Mouse (Mus musculus) hindbrain, embryonic 11.5 days (tissue): ENCODE data around the gene Prps1l1. TPM values are rescaled to one million over a fixed set of nuclear protein-coding genes. Genes with fewer than 3 reads are reported as not detected.

Experiments
- ATAC-seq: fragments of 200-750 bp; cut with Nextera tagmentation; 2 replicates; pipeline ENCODE4 v1.8.0; 2017; ENCODE audit warnings: mild to moderate bottlenecking, moderate TSS enrichment, moderate library complexity; ENCODE audit not compliant: low FRiP score
- DNase-seq: peaks from one replicate; pipeline ENCODE4 v3.0.0-alpha.2; 2015; ENCODE audit warnings: low spot score
- H3K27ac ChIP-seq: fragments of 300-500 bp; sonication (generic); 2 replicates; pipeline ENCODE4 v1.5.1; 2014; ENCODE audit warnings: mild to moderate bottlenecking, low read depth, low read length
- H3K27me3 ChIP-seq: fragments of 300-500 bp; sonication (generic); 2 replicates; pipeline ENCODE4 v1.6.1; 2014; ENCODE audit warnings: mild to moderate bottlenecking, low read length, moderate library complexity, mixed read lengths; ENCODE audit not compliant: control insufficient read depth, insufficient read depth
- H3K36me3 ChIP-seq: fragments of 300-500 bp; sonication (generic); 2 replicates; pipeline ENCODE4 v1.6.1; 2014; ENCODE audit warnings: mild to moderate bottlenecking, low read length, moderate library complexity, mixed read lengths; ENCODE audit not compliant: control insufficient read depth, insufficient read depth
- H3K4me1 ChIP-seq: fragments of 300-500 bp; sonication (generic); replicated peaks from 2 replicates; pipeline ENCODE4 v1.6.1; 2014; ENCODE audit warnings: low read length, mixed read lengths; ENCODE audit not compliant: control insufficient read depth, insufficient read depth
- H3K4me2 ChIP-seq: fragments of 300-500 bp; sonication (generic); replicated peaks from 2 replicates; pipeline ENCODE4 v1.6.1; 2014; ENCODE audit warnings: mild to moderate bottlenecking, low read depth, low read length
- H3K4me3 ChIP-seq: fragments of 300-500 bp; sonication (generic); 2 replicates; pipeline ENCODE4 v1.5.1; 2014; ENCODE audit warnings: low read depth, low read length
- H3K9ac ChIP-seq: fragments of 300-500 bp; sonication (generic); 2 replicates; pipeline ENCODE4 v1.6.1; 2014; ENCODE audit warnings: low read depth, low read length
- H3K9me3 ChIP-seq: fragments of 300-500 bp; sonication (generic); 2 replicates; pipeline ENCODE4 v1.6.1; 2016; ENCODE audit warnings: low read length; ENCODE audit not compliant: control insufficient read depth
- WGBS: fragments of 180-500 bp; shearing (Covaris S2); extraction: QIAGEN DNeasy Blood & Tissue Kit; methylation state at CpG from one replicate; pipeline ENCODE4 v1.1.7; 2014; 5-methylcytosine and 5-hydroxymethylcytosine counted together
- polyA plus RNA-seq: library from polyadenylated mRNA; unstranded; fragments of >200 nt; fragmentation: Nextera tagmentation; extraction: Ambion mirVana; gene quantifications from 2 replicates; pipeline ENCODE4 v1.2.1, GENCODE M21; 2014

Prps1l1 gene
- polyA plus RNA-seq, 1 experiment from 2014 or later, result not detected

DNA sequence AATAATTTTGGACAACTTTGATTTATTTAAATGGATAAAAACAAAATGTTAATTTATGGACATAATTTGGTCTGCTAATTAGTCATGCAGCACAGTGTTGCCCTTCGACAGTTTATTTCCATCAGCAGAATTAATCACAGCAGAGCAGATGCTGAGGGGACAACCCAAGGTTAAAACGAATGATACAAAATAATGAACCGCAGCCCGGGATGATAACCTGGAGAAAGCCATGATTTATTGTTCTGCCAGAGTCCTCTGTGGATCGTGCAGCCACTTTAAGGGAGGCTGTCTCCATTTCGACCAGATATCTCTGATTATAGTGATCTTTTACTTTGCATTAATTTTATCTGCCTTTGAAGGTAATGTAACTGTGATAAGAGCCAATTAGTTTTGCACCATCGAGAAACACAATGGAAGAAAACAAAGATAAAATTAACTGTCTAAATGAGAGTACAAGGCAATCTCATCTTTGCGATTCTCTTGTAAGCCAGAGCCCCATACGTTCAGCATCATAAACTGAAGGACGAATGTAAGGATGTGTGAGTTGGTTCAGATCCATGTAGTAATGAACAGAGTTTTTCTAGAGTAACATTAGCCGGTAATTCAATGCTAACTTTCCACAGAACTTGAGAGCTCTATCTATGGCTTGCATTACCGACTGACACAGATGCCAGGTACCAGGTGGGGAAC lies 14.4 kb downstream of the Prps1l1 start:
- Histone ChIP-seq H3K9me3 (no peaks in the 10 kb centered on the region), H3K36me3 (no peaks in the 10 kb centered on the region), H3K9ac (no peak overlapping the region), H3K4me2 (no peak overlapping the region), H3K27me3 (no peaks in the 10 kb centered on the region), H3K4me3 (no peak overlapping the region), H3K27ac (no peak overlapping the region), H3K4me1 (no peaks in the 10 kb centered on the region)
- peak; percentile 57; the same call in 1 of the 2 replicates for ATAC-seq
- WGBS, result 74% methylated on average over 12 of the region's 12 CpGs
- DNase-seq, result no peak

DNA sequence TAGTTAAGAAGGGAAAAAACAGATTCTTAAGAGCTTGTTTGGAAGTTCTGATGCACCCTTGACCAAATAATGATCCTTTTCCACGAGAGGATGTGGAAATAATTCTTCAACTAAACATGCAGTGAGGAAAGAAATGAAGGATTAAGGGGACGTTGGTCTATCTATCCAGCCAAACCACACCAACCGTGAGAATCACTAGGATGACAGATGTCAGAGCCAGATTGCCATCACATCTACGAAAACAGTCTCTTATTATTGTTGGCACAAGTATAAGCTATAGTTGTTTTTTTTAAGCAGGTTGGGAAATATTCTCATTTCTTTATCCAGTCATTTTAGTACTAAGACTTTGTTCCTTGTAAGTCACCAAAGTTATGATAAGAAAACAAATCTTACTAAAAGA lies 15.8 kb downstream of the Prps1l1 start:
- H3K36me3 ChIP-seq, result no peaks in the 10 kb centered on the region
- H3K9ac ChIP-seq, result no peak overlapping the region
- H3K4me2 ChIP-seq, result no peak overlapping the region
- H3K9me3 ChIP-seq, result no peaks in the 10 kb centered on the region
- no peaks in the 10 kb centered on the region for H3K27me3 ChIP-seq
- H3K4me1 ChIP-seq, result no peaks in the 10 kb centered on the region
- DNase-seq (no peak), ATAC-seq (no peak)
- no peak overlapping the region for H3K27ac ChIP-seq
- 70% methylated on average over 4 of the region's 4 CpGs for WGBS
- no peak overlapping the region for H3K4me3 ChIP-seq

DNA sequence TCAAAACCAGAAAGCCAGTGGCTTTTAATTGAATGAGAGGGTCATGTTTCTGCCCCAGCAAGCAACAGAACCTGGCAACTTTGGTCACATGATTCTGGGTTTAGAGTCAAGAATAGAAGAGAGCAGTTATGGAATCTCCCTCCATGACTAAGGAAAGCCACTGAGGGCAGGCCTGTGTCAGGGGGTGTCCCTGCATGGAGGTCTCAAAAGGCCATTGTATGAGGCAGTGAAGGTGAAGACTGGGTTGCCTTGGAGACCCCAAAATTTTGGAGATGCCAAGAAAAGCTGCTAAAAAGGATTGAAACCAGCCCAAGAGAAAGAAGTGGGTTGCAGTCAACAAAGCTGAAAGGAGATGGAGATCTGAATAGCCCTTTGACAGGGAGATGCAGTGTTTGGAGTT lies 21.2 kb downstream of the Prps1l1 start:
- no peak overlapping the region for H3K4me2 ChIP-seq
- no peak overlapping the region for H3K9ac ChIP-seq
- H3K4me1 ChIP-seq, result no peaks in the 10 kb centered on the region
- DNase-seq (no peak), ATAC-seq (no peak)
- no peaks in the 10 kb centered on the region for H3K9me3 ChIP-seq
- H3K4me3 ChIP-seq, result no peak overlapping the region
- no peaks in the 10 kb centered on the region for H3K27me3 ChIP-seq
- H3K27ac ChIP-seq, result no peak overlapping the region
- no peaks in the 10 kb centered on the region for H3K36me3 ChIP-seq

DNA sequence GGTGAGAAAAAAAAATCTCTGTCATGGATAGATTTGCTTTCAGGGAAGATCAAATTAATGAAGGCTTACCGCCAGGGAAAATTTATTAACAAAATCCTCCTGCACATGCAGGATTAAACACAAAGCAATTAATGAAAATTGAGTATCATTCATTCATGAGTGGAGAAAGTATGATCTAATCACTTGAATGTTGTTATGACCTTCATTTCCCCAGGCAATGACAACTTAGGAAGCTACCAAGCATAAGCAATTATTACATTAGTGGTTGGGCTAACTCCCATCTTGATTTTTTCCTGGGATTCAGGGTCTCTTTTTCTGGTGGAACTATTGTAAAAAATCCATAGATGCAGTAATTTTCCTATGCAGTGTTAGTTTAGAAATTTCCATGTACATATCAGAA lies 23.3 kb downstream of the Prps1l1 start:
- Histone ChIP-seq H3K27ac (no peak overlapping the region), H3K9me3 (no peaks in the 10 kb centered on the region), H3K4me2 (no peak overlapping the region), H3K27me3 (no peaks in the 10 kb centered on the region), H3K9ac (no peak overlapping the region), H3K4me3 (no peak overlapping the region), H3K4me1 (no peaks in the 10 kb centered on the region), H3K36me3 (no peaks in the 10 kb centered on the region)
- DNase-seq (no peak), ATAC-seq (peak; percentile 58; the same call in 1 of the 2 replicates)
- 69% methylated on average over 1 of the region's 1 CpGs for WGBS

DNA sequence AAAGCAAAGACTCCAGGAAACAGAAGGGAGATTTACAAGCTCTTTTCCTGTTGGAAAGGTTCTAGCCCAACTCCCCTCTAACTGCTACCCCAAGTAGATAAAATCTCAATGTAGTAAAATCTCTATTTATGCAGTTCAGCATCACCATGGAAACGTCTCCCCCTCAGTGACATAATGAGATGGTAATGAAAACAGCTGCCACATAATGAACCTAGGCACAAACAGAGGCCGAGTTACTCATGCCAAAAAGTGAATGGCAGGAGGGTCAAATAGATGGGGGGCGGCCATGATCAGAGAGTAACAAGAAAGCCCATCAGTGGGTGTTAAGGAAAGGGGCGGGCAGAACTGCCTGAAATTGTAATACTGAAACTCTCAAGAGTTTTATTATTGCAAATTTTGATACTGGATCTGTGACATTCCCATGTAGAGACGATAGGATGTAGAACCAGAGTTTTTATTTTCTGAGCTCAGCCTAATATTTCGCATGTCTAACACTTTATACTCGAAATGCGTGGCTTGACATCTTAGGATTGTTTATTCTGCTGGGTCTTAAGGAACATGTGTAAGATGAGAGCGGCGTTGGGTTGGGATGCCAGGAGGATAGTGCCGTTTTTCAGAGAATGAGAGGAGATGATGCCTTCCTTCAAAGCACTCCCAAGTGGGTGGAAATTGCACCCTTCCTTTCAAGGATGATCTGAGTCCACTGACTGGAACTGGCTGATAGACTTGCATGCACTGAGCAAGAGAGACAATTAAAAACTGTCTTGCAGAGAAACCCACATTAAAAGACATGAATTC lies 24.0 kb downstream of the Prps1l1 start:
- Histone ChIP-seq H3K36me3 (no peaks in the 10 kb centered on the region), H3K4me1 (no peaks in the 10 kb centered on the region), H3K27ac (no peak overlapping the region), H3K4me2 (no peak overlapping the region), H3K27me3 (no peaks in the 10 kb centered on the region), H3K9ac (no peak overlapping the region), H3K4me3 (no peak overlapping the region), H3K9me3 (no peaks in the 10 kb centered on the region)
- peak; percentile 96 for ATAC-seq
- peak; percentile 64 for DNase-seq
- WGBS, result 46% methylated on average over 11 of the region's 11 CpGs

DNA sequence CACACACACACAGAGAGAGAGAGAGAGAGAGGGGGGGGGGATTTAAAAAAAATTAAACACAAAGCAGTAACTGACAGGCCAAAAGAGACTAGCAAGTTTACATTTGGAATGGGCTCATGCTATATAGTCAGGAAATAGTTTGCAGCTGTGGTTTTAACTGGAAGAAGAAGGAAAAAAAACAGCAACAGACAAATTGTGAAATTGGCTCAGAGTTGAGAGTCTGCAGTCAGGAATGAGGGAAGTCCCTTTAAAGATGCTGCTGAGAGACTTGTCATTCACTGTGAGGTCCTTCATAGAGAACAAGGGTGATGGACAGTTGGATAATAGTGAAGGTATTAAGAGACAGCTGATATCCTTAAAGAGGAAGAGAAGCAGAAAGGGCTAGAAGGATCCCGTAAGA lies 26.9 kb downstream of the Prps1l1 start:
- 70% methylated on average over 1 of the region's 1 CpGs for WGBS
- no peak overlapping the region for H3K4me3 ChIP-seq
- DNase-seq (no peak), ATAC-seq (no peak)
- no peak overlapping the region for H3K4me2 ChIP-seq
- no peak overlapping the region for H3K27ac ChIP-seq
- H3K9ac ChIP-seq, result no peak overlapping the region
- no peaks in the 10 kb centered on the region for H3K9me3 ChIP-seq
- no peaks in the 10 kb centered on the region for H3K36me3 ChIP-seq
- H3K27me3 ChIP-seq, result no peaks in the 10 kb centered on the region
- no peaks in the 10 kb centered on the region for H3K4me1 ChIP-seq

DNA sequence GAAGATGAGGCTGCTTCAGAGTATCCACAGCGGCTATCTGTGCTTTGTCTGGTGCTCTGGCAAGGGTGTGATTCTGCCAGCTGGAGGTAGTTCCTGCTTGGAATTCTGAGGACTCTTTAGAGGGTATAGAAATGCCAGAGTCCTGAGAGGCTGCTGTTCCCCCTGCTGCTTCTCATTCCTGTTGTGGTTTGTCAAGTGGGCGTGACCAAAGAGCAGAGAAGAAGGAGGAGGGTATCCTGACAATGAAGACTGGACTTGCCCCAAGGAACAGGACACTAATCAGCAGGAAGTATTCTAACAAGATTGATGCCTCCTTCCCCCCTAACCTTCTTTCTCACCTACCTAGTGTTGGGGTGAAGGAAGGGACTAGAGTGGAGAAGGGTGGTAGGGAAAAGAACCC lies 29.4 kb downstream of the Prps1l1 start:
- no peak for ATAC-seq
- DNase-seq, result no peak
- H3K4me2 ChIP-seq, result no peak overlapping the region
- no peak overlapping the region for H3K27ac ChIP-seq
- no peaks in the 10 kb centered on the region for H3K9me3 ChIP-seq
- H3K4me1 ChIP-seq, result no peaks in the 10 kb centered on the region
- H3K9ac ChIP-seq, result no peak overlapping the region
- no peaks in the 10 kb centered on the region for H3K36me3 ChIP-seq
- 41% methylated on average over 2 of the region's 2 CpGs for WGBS
- no peak overlapping the region for H3K4me3 ChIP-seq
- no peaks in the 10 kb centered on the region for H3K27me3 ChIP-seq

DNA sequence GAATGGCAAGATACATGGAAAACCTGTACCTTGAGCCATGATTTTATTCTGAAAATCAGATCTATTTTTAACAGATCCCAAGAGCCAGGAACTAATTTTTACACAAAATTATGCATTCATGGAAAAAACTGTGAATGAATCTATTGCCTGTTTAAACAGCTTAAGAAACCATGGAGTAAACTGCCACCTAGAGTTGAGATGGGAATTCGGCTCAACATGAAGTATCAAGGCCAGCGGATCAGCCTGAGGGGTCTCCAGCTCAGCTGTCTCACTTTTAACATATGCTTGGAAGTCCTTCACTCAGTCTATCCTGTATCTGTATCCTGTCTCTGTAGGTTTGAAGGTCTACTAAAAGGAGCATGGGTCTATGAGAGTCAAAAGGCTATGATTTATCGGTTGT lies 31.5 kb downstream of the Prps1l1 start:
- H3K27me3 ChIP-seq, result no peaks in the 10 kb centered on the region
- no peaks in the 10 kb centered on the region for H3K4me1 ChIP-seq
- WGBS, result 67% methylated on average over 3 of the region's 3 CpGs
- no peak for ATAC-seq
- DNase-seq, result peak; percentile 25
- H3K4me2 ChIP-seq, result no peak overlapping the region
- no peak overlapping the region for H3K4me3 ChIP-seq
- H3K27ac ChIP-seq, result no peak overlapping the region
- no peaks in the 10 kb centered on the region for H3K36me3 ChIP-seq
- H3K9ac ChIP-seq, result no peak overlapping the region
- no peaks in the 10 kb centered on the region for H3K9me3 ChIP-seq
